Mouse (Mus musculus): ENCODE measurements around the gene Arhgef12. TPM values are rescaled to one million over a fixed set of nuclear protein-coding genes. Genes with fewer than 3 reads are reported as not detected.

Arhgef12 gene
- total RNA-seq, 2 experiments from 2014 or later = 165 to 344 TPM

- ATAC-seq (replicated peaks; ENCODE audit: low FRiP score, poor library complexity, severe bottlenecking) = no peak
Measured at GRCm38 (mm10) chr9:43110286-43110980, 3.4 kb upstream of the Arhgef12 start.

GRCm38 (mm10) chr9:43109125-43109524 is 2.1 kb upstream of the Arhgef12 start:
- ATAC-seq (replicated peaks; ENCODE audit: low FRiP score, poor library complexity, severe bottlenecking) = no peak

- no peak for ATAC-seq (replicated peaks; ENCODE audit: low FRiP score, poor library complexity, severe bottlenecking)
Measured at GRCm38 (mm10) chr9:43108721-43109120, 1.7 kb upstream of the Arhgef12 start.

- no peak for ATAC-seq (replicated peaks; ENCODE audit: low FRiP score, poor library complexity, severe bottlenecking)
Measured at GRCm38 (mm10) chr9:43108081-43108480, 1.0 kb upstream of the Arhgef12 start.

- ATAC-seq (replicated peaks; ENCODE audit: low FRiP score, poor library complexity, severe bottlenecking) = no peak
Measured at GRCm38 (mm10) chr9:43107555-43107954, 516 bp upstream of the Arhgef12 start.

GRCm38 (mm10) chr9:43106426-43107186 is 433 bp downstream of the Arhgef12 start:
- peak; percentile 13; the same call in 1 of the 2 replicates for ATAC-seq (replicated peaks; ENCODE audit: low FRiP score, poor library complexity, severe bottlenecking)

GRCm38 (mm10) chr9:43105664-43106361 is 1.2 kb downstream of the Arhgef12 start:
- peak; percentile 33 for ATAC-seq (replicated peaks; ENCODE audit: low FRiP score, poor library complexity, severe bottlenecking)

- ATAC-seq (replicated peaks; ENCODE audit: low FRiP score, poor library complexity, severe bottlenecking) = peak; percentile 19
Measured at GRCm38 (mm10) chr9:43104873-43105663, 2.0 kb downstream of the Arhgef12 start.

- no peak for ATAC-seq (replicated peaks; ENCODE audit: low FRiP score, poor library complexity, severe bottlenecking)
Measured at GRCm38 (mm10) chr9:43104526-43104872, 2.5 kb downstream of the Arhgef12 start.

GRCm38 (mm10) chr9:43103675-43104299 is 3.3 kb downstream of the Arhgef12 start:
- ATAC-seq (replicated peaks; ENCODE audit: low FRiP score, poor library complexity, severe bottlenecking) = no peak

- ATAC-seq (replicated peaks; ENCODE audit: low FRiP score, poor library complexity, severe bottlenecking) = peak; percentile 38
Measured at GRCm38 (mm10) chr9:43102931-43103330, 4.1 kb downstream of the Arhgef12 start.

GRCm38 (mm10) chr9:43101936-43102595 is 5.0 kb downstream of the Arhgef12 start:
- ATAC-seq (replicated peaks; ENCODE audit: low FRiP score, poor library complexity, severe bottlenecking) = peak; percentile 81

- ATAC-seq (replicated peaks; ENCODE audit: low FRiP score, poor library complexity, severe bottlenecking) = no peak
Measured at GRCm38 (mm10) chr9:43098922-43099321, 8.1 kb downstream of the Arhgef12 start.

- no peak for ATAC-seq (replicated peaks; ENCODE audit: low FRiP score, poor library complexity, severe bottlenecking)
Measured at GRCm38 (mm10) chr9:43097801-43098557, 9.1 kb downstream of the Arhgef12 start.

- no peak for ATAC-seq (replicated peaks; ENCODE audit: low FRiP score, poor library complexity, severe bottlenecking)
Measured at GRCm38 (mm10) chr9:43096337-43096736, 10.7 kb downstream of the Arhgef12 start.

GRCm38 (mm10) chr9:43094828-43095227 is 12.2 kb downstream of the Arhgef12 start:
- no peak for ATAC-seq (replicated peaks; ENCODE audit: low FRiP score, poor library complexity, severe bottlenecking)

GRCm38 (mm10) chr9:43093803-43094202 is 13.2 kb downstream of the Arhgef12 start:
- ATAC-seq (replicated peaks; ENCODE audit: low FRiP score, poor library complexity, severe bottlenecking) = no peak

- ATAC-seq (replicated peaks; ENCODE audit: low FRiP score, poor library complexity, severe bottlenecking) = no peak
Measured at GRCm38 (mm10) chr9:43085686-43086285, 21.3 kb downstream of the Arhgef12 start.
